Mouse (Mus musculus): ENCODE results near the gene Zdhhc24. TPM values are rescaled to one million over a fixed set of nuclear protein-coding genes. Genes with fewer than 3 reads are reported as not detected.

Gene Zdhhc24
- polyA plus RNA-seq, 1 experiment = 5.4 TPM

DNA sequence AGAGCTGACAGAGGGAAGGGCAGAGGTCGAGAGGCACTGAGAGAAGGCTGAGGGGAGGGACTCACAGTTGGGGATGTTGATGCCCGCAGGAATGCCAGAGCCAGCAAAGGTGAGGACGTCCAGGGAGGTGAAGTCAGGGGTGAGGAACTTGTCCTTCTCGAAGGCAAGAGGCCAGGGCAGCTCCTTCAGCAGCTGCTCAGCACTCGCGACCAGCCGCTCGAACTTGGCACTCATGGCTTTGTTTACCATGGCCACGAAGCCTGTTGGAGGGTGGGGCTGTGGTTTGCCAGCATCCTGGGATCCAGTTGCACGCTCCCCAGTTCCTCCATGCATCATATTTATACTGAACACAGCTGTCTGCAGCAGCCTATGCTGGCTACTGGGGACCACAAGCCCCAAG, 38.4 kb downstream of the Zdhhc24 start:
- Histone ChIP-seq H3ac (ENCODE audit: control insufficient read depth, insufficient read length, low read depth) (no peak overlapping the region), H3K79me2 (ENCODE audit: control insufficient read depth, insufficient read depth) (no peaks in the 10 kb centered on the region), H3K4me3 (ENCODE audit: insufficient read depth, poor library complexity, severe bottlenecking) (no peak overlapping the region), H3K79me3 (ENCODE audit: low read depth) (no peaks in the 10 kb centered on the region), H3K36me3 (ENCODE audit: control insufficient read depth, insufficient read depth) (peaks cover 79% of the 10 kb centered on the region), H3K27me3 (ENCODE audit: control insufficient read depth, insufficient read depth, insufficient read length) (no peaks in the 10 kb centered on the region)
- TF ChIP-seq CEBPB (IDR thresholded peaks at IDR 0.05; ENCODE audit: low read depth) = no peak
- no peak for TF ChIP-seq MAX (IDR thresholded peaks at IDR 0.05)
- no peak for TF ChIP-seq CTCF (IDR thresholded peaks at IDR 0.05; ENCODE audit: control insufficient read depth, insufficient read depth, insufficient read length)
- TF ChIP-seq MYOD1 (IDR thresholded peaks at IDR 0.05; ENCODE audit: control insufficient read depth, insufficient read length, low read depth) = no peak
- no peak for TF ChIP-seq USF1 (IDR thresholded peaks at IDR 0.05; ENCODE audit: low read depth)
- TF ChIP-seq FOSL1 (IDR thresholded peaks at IDR 0.05; ENCODE audit: insufficient read depth, low read length, poor library complexity, severe bottlenecking) = no peak
- no peak for TF ChIP-seq MYOG (IDR thresholded peaks at IDR 0.05; ENCODE audit: control insufficient read depth, extremely low read depth, insufficient read length)

DNA sequence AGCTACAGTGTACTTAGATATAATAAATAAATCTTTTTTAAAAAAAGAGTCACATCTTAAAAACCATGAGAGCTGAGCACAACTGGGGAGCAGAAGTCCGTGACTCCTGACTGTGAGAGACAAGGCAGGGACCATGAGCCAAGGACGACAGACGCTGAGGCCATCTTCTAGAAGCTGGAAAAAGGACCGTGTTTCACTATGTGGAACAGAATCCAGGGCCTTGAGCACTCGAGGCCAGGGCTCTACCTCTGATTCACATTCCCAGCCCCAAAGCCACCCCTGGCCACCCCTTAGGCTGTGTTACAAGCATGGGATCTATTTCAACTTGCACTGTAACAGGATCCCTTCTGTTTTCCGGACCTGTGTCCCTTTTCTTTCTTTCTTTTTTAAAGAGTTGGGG, 41.2 kb downstream of the Zdhhc24 start:
- Histone ChIP-seq H3K27me3 (ENCODE audit: control insufficient read depth, insufficient read depth, insufficient read length) (no peaks in the 10 kb centered on the region), H3K79me3 (ENCODE audit: low read depth) (peaks cover 2% of the 10 kb centered on the region), H3K4me3 (ENCODE audit: insufficient read depth, poor library complexity, severe bottlenecking) (no peak overlapping the region), H3K36me3 (ENCODE audit: control insufficient read depth, insufficient read depth) (peaks cover 76% of the 10 kb centered on the region), H3K79me2 (ENCODE audit: control insufficient read depth, insufficient read depth) (no peaks in the 10 kb centered on the region), H3ac (ENCODE audit: control insufficient read depth, insufficient read length, low read depth) (no peak overlapping the region)
- TF ChIP-seq USF1 (IDR thresholded peaks at IDR 0.05; ENCODE audit: low read depth) (no peak), FOSL1 (IDR thresholded peaks at IDR 0.05; ENCODE audit: insufficient read depth, low read length, poor library complexity, severe bottlenecking) (no peak), MYOG (IDR thresholded peaks at IDR 0.05; ENCODE audit: control insufficient read depth, extremely low read depth, insufficient read length) (no peak), CEBPB (IDR thresholded peaks at IDR 0.05; ENCODE audit: low read depth) (no peak), MAX (IDR thresholded peaks at IDR 0.05) (no peak), MYOD1 (IDR thresholded peaks at IDR 0.05; ENCODE audit: control insufficient read depth, insufficient read length, low read depth) (no peak), CTCF (IDR thresholded peaks at IDR 0.05; ENCODE audit: control insufficient read depth, insufficient read depth, insufficient read length) (no peak)

DNA sequence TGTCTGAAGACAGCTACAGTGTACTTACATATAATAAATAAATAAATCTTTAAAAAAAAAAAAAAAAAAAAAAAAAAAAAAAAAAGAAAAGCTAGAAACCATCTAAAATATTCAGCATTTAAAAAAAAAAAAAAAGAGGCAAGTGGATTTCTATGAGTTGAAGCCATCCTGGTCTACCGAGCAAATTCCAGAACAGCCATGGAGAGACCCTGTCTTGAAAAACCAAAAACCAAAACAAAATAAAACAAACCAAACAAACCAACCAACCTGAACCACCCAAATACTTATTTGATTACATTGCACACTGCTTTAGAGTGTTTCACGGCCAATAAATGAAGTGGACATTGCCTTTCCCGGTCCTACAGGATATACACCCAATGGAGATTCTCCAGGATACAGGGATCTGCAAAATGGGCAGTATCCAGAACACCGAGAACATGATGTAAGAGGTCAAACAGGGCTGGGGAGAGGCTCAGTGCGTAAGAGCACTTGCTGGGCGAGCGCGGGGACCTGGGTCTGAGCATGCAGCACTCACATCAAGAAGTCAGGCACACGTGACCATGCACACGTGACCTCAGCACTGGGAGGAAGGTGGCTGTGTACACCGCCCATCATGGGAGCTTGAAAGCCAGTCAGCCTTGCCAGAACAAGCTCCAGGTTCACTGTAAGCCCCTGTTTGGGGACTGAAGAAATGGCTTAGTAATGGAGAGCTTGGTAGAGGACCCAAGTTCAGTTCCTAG, 46.8 kb downstream of the Zdhhc24 start:
- peaks cover 29% of the 10 kb centered on the region for H3K79me2 ChIP-seq (ENCODE audit: control insufficient read depth, insufficient read depth)
- H3K79me3 ChIP-seq (ENCODE audit: low read depth) = peaks cover 16% of the 10 kb centered on the region
- H3K4me3 ChIP-seq (ENCODE audit: insufficient read depth, poor library complexity, severe bottlenecking) = no peak overlapping the region
- H3ac ChIP-seq (ENCODE audit: control insufficient read depth, insufficient read length, low read depth) = no peak overlapping the region
- TF ChIP-seq FOSL1 (IDR thresholded peaks at IDR 0.05; ENCODE audit: insufficient read depth, low read length, poor library complexity, severe bottlenecking) (no peak), MYOD1 (IDR thresholded peaks at IDR 0.05; ENCODE audit: control insufficient read depth, insufficient read length, low read depth) (no peak), MYOG (IDR thresholded peaks at IDR 0.05; ENCODE audit: control insufficient read depth, extremely low read depth, insufficient read length) (no peak), USF1 (IDR thresholded peaks at IDR 0.05; ENCODE audit: low read depth) (no peak), CTCF (IDR thresholded peaks at IDR 0.05; ENCODE audit: control insufficient read depth, insufficient read depth, insufficient read length) (no peak)
- H3K36me3 ChIP-seq (ENCODE audit: control insufficient read depth, insufficient read depth) = peaks cover 39% of the 10 kb centered on the region
- no peaks in the 10 kb centered on the region for H3K27me3 ChIP-seq (ENCODE audit: control insufficient read depth, insufficient read depth, insufficient read length)

DNA sequence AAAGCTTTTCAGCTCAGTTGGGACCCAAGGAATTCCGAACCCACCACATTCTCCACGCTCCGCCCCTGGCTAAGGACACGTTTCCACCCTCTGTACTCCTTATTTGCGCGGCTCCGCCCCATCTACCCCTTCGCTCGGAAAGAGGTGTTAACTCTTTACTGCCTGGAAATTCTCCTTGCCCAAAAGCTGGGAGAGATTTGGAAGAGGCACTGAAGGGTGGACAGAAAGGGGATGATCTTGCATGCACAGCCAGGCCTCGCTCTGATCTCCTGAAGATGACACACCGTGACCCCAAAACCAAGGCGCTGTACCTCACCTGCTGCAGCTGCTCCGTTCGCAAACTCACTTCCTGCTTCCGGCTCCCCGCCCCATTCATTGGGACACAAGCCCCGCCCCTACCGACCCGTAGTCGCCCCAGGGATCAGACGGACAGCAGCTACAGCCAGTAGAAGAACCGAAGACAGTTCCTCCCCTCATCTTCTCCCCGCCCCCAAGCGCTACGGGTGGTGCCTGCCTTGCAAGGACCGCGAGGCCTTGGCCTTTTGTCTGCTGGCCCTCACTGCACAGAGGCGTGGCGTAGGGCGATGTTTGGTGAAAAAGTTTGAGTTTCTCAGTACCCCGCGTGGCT, 49.5 kb downstream of the Zdhhc24 start, which contains the start of gene Dpp3:
Dpp3 (minus strand) TSS at position 384 of the 628 bp plus-strand sequence.
- Histone ChIP-seq H3K4me3 (ENCODE audit: insufficient read depth, poor library complexity, severe bottlenecking) (peak within 1 kb of the TSS; percentile 39), H3K27me3 (ENCODE audit: control insufficient read depth, insufficient read depth, insufficient read length) (peaks cover 3% of the 10 kb centered on the region), H3K79me2 (ENCODE audit: control insufficient read depth, insufficient read depth) (peaks cover 29% of the 10 kb centered on the region), H3K79me3 (ENCODE audit: low read depth) (peaks cover 16% of the 10 kb centered on the region), H3ac (ENCODE audit: control insufficient read depth, insufficient read length, low read depth) (peak within 1 kb of the TSS; percentile 64), H3K36me3 (ENCODE audit: control insufficient read depth, insufficient read depth) (peaks cover 21% of the 10 kb centered on the region)
- TF ChIP-seq MYOG (IDR thresholded peaks at IDR 0.05; ENCODE audit: control insufficient read depth, extremely low read depth, insufficient read length) = no peak
- TF ChIP-seq MAX (IDR thresholded peaks at IDR 0.05) = peak; percentile 38
- no peak for TF ChIP-seq CEBPB (IDR thresholded peaks at IDR 0.05; ENCODE audit: low read depth)
- no peak for TF ChIP-seq CTCF (IDR thresholded peaks at IDR 0.05; ENCODE audit: control insufficient read depth, insufficient read depth, insufficient read length)
- TF ChIP-seq MYOD1 (IDR thresholded peaks at IDR 0.05; ENCODE audit: control insufficient read depth, insufficient read length, low read depth) = peak; percentile 29
- no peak for TF ChIP-seq USF1 (IDR thresholded peaks at IDR 0.05; ENCODE audit: low read depth)
- TF ChIP-seq FOSL1 (IDR thresholded peaks at IDR 0.05; ENCODE audit: insufficient read depth, low read length, poor library complexity, severe bottlenecking) = no peak

DNA sequence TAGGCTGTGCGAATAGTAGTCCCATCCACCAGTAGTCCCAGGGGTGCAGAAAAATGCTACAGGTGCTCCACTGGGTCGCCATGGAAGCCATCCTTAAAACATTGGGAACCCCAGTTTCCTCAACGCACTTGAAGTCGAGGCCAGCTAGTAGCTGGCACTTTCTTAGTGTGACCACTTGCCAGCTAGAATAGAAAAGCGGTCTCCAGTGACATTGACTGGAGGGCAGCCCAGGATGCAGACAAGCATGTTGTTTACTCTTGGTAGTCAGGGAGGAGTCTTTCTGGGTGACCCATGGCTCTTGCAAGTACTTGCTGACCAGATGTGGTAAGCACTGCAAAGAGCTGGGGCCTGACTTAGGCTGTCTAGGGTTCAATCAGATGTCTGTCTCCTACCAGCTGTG, 50.3 kb downstream of the Zdhhc24 start:
- Histone ChIP-seq H3ac (ENCODE audit: control insufficient read depth, insufficient read length, low read depth) (no peak overlapping the region), H3K4me3 (ENCODE audit: insufficient read depth, poor library complexity, severe bottlenecking) (no peak overlapping the region)
- TF ChIP-seq MYOG (IDR thresholded peaks at IDR 0.05; ENCODE audit: control insufficient read depth, extremely low read depth, insufficient read length) = no peak
- TF ChIP-seq MAX (IDR thresholded peaks at IDR 0.05) = no peak
- no peak for TF ChIP-seq CTCF (IDR thresholded peaks at IDR 0.05; ENCODE audit: control insufficient read depth, insufficient read depth, insufficient read length)
- no peak for TF ChIP-seq MYOD1 (IDR thresholded peaks at IDR 0.05; ENCODE audit: control insufficient read depth, insufficient read length, low read depth)
- no peak for TF ChIP-seq FOSL1 (IDR thresholded peaks at IDR 0.05; ENCODE audit: insufficient read depth, low read length, poor library complexity, severe bottlenecking)
- no peak for TF ChIP-seq CEBPB (IDR thresholded peaks at IDR 0.05; ENCODE audit: low read depth)
- no peak for TF ChIP-seq USF1 (IDR thresholded peaks at IDR 0.05; ENCODE audit: low read depth)

More for the DNA sequence above, 50.3 kb downstream of the Zdhhc24 start:
- Histone ChIP-seq H3K36me3 (ENCODE audit: control insufficient read depth, insufficient read depth) (peaks cover 14% of the 10 kb centered on the region), H3K27me3 (ENCODE audit: control insufficient read depth, insufficient read depth, insufficient read length) (peaks cover 3% of the 10 kb centered on the region), H3K79me3 (ENCODE audit: low read depth) (peaks cover 15% of the 10 kb centered on the region), H3K79me2 (ENCODE audit: control insufficient read depth, insufficient read depth) (peaks cover 29% of the 10 kb centered on the region)

Other genes starting within 250 kb of the Zdhhc24 start
- 0.96 TPM for gene Gm960, start 180.0 kb upstream of the Zdhhc24 start, polyA plus RNA-seq (2012; fragmentation: generic; extraction: Trizol)
- 0.15 TPM for gene Sptbn2, start 167.5 kb upstream of the Zdhhc24 start, polyA plus RNA-seq (2012; fragmentation: generic; extraction: Trizol)
- 8.8 TPM for gene Rbm4b, start 122.2 kb upstream of the Zdhhc24 start, polyA plus RNA-seq (2012; fragmentation: generic; extraction: Trizol)
- gene Rbm4, start 84.8 kb upstream of the Zdhhc24 start, polyA plus RNA-seq (2012; fragmentation: generic; extraction: Trizol) = 43.8 TPM
- gene Gm21992, start 67.1 kb upstream of the Zdhhc24 start, polyA plus RNA-seq (2012; fragmentation: generic; extraction: Trizol) = 14.3 TPM
- gene Rbm14, start 67.0 kb upstream of the Zdhhc24 start, polyA plus RNA-seq (2012; fragmentation: generic; extraction: Trizol) = 95.2 TPM
- 36.6 TPM for gene Ccs, start 39.3 kb upstream of the Zdhhc24 start, polyA plus RNA-seq (2012; fragmentation: generic; extraction: Trizol)
- 0.02 TPM for gene Ccdc87, start 39.3 kb upstream of the Zdhhc24 start, polyA plus RNA-seq (2012; fragmentation: generic; extraction: Trizol)
- gene Ctsf, start 23.5 kb upstream of the Zdhhc24 start, polyA plus RNA-seq (2012; fragmentation: generic; extraction: Trizol) = 1.2 TPM
- 20.8 TPM for gene Actn3, start 759 bp upstream of the Zdhhc24 start, polyA plus RNA-seq (2012; fragmentation: generic; extraction: Trizol)
- gene Bbs1, start 28.0 kb downstream of the Zdhhc24 start, polyA plus RNA-seq (2012; fragmentation: generic; extraction: Trizol) = 2.2 TPM
- gene Dpp3, start 49.6 kb downstream of the Zdhhc24 start, polyA plus RNA-seq (2012; fragmentation: generic; extraction: Trizol) = 68.2 TPM
- 1.3 TPM for gene Peli3, start 64.5 kb downstream of the Zdhhc24 start, polyA plus RNA-seq (2012; fragmentation: generic; extraction: Trizol)
- 100 TPM for gene Mrpl11, start 83.5 kb downstream of the Zdhhc24 start, polyA plus RNA-seq (2012; fragmentation: generic; extraction: Trizol)
- gene Npas4, start 111.6 kb downstream of the Zdhhc24 start, polyA plus RNA-seq (2012; fragmentation: generic; extraction: Trizol) = 0.60 TPM
- gene Slc29a2, start 145.2 kb downstream of the Zdhhc24 start, polyA plus RNA-seq (2012; fragmentation: generic; extraction: Trizol) = 8.9 TPM
- gene B4gat1, start 160.2 kb downstream of the Zdhhc24 start, polyA plus RNA-seq (2012; fragmentation: generic; extraction: Trizol) = 28.1 TPM
- gene AC124502.3, start 160.2 kb downstream of the Zdhhc24 start, polyA plus RNA-seq (2012; fragmentation: generic; extraction: Trizol) = 1.5 TPM
- gene Brms1, start 162.7 kb downstream of the Zdhhc24 start, polyA plus RNA-seq (2012; fragmentation: generic; extraction: Trizol) = 55.3 TPM
- gene Rin1, start 171.8 kb downstream of the Zdhhc24 start, polyA plus RNA-seq (2012; fragmentation: generic; extraction: Trizol) = 48.9 TPM
- gene Cd248, start 189.4 kb downstream of the Zdhhc24 start, polyA plus RNA-seq (2012; fragmentation: generic; extraction: Trizol) = 3.2 TPM
- 4.6 TPM for gene Tmem151a, start 206.9 kb downstream of the Zdhhc24 start, polyA plus RNA-seq (2012; fragmentation: generic; extraction: Trizol)
- gene Yif1a, start 209.9 kb downstream of the Zdhhc24 start, polyA plus RNA-seq (2012; fragmentation: generic; extraction: Trizol) = 57.6 TPM
- gene Cnih2, start 219.9 kb downstream of the Zdhhc24 start, polyA plus RNA-seq (2012; fragmentation: generic; extraction: Trizol) = 1.9 TPM
- 212 TPM for gene Rab1b, start 228.4 kb downstream of the Zdhhc24 start, polyA plus RNA-seq (2012; fragmentation: generic; extraction: Trizol)
- 30.5 TPM for gene Klc2, start 239.9 kb downstream of the Zdhhc24 start, polyA plus RNA-seq (2012; fragmentation: generic; extraction: Trizol)

Data from C2C12 (cell line).